Mouse (Mus musculus) heart, embryonic 16.5 days (tissue): ENCODE data around the gene Zfp963. TPM values are rescaled to one million over a fixed set of nuclear protein-coding genes. Genes with fewer than 3 reads are reported as not detected.
"Not testable (repeated sequence)": the region's sequence is repeated elsewhere in the genome, so short reads cannot be mapped to it uniquely, and the experiment has no call there.

ENCODE experiments used
- ATAC-seq: fragments of 200-750 bp; cut with Nextera tagmentation; replicated peaks from 2 replicates; pipeline ENCODE4 v1.8.0; 2017; ENCODE audit warnings: moderate number of reproducible peaks; ENCODE audit not compliant: insufficient read depth, low FRiP score; ENCODE audit errors: extremely low read depth
- H3K27ac ChIP-seq: fragments of 300-500 bp; sonication (generic); 2 replicates; pipeline ENCODE4 v1.5.1; 2014; ENCODE audit warnings: mild to moderate bottlenecking, low read length, control low read depth, moderate library complexity
- H3K27me3 ChIP-seq: fragments of 300-500 bp; sonication (generic); 2 replicates; pipeline ENCODE4 v1.6.1; 2014; ENCODE audit warnings: low read length, mixed read lengths; ENCODE audit not compliant: control insufficient read depth, insufficient read depth
- H3K36me3 ChIP-seq: fragments of 300-500 bp; sonication (generic); 2 replicates; pipeline ENCODE4 v1.6.1; 2014; ENCODE audit not compliant: control insufficient read depth, insufficient read depth
- H3K4me1 ChIP-seq: fragments of 300-500 bp; sonication (generic); 2 replicates; pipeline ENCODE4 v1.6.1; 2014; ENCODE audit warnings: low read length, mixed read lengths; ENCODE audit not compliant: control insufficient read depth, insufficient read depth
- H3K4me2 ChIP-seq: fragments of 300-500 bp; sonication (generic); 2 replicates; pipeline ENCODE4 v1.6.1; 2014; ENCODE audit warnings: low read depth, mild to moderate bottlenecking, control low read depth, low read length
- H3K4me3 ChIP-seq: fragments of 300-500 bp; sonication (generic); 2 replicates; pipeline ENCODE4 v1.5.1; 2014; ENCODE audit warnings: mild to moderate bottlenecking, control low read depth, low read length
- H3K9ac ChIP-seq: fragments of 300-500 bp; sonication (generic); 2 replicates; pipeline ENCODE4 v1.6.1; 2014; ENCODE audit warnings: low read length, control low read depth
- H3K9me3 ChIP-seq: fragments of 300-500 bp; sonication (generic); replicated peaks from 2 replicates; pipeline ENCODE4 v1.6.1; 2016; ENCODE audit warnings: low read length; ENCODE audit not compliant: control insufficient read depth
- whole genome bisulfite sequencing: fragments of 180-500 bp; shearing (Covaris S2); extraction: QIAGEN DNeasy Blood & Tissue Kit; methylation state at CpG from one replicate; pipeline ENCODE4 v1.1.7; 2014; 5-methylcytosine and 5-hydroxymethylcytosine counted together
- polyA plus RNA-seq: library from polyadenylated mRNA; unstranded; fragments of >200 nt; fragmentation: Nextera tagmentation; extraction: Ambion mirVana; gene quantifications from 2 replicates; pipeline ENCODE4 v1.2.1, GENCODE M21; 2015

Gene Zfp963
- polyA plus RNA-seq, 1 experiment from 2014 or later, result 5.1 TPM

GRCm38 (mm10) chr8:69713516-69713915 lies 36.3 kb downstream of the Zfp963 start:
- peaks cover 24% of the 10 kb centered on the region for H3K36me3 ChIP-seq

GRCm38 (mm10) chr8:69710624-69711023 lies 39.1 kb downstream of the Zfp963 start, which contains the start of gene Zfp869:
TSS of gene Zfp869 (minus strand) at chr8:69710724.
- not testable (repeated sequence) for H3K9ac ChIP-seq, H3K27ac ChIP-seq, H3K27me3 ChIP-seq, ATAC-seq, H3K4me2 ChIP-seq, H3K4me3 ChIP-seq
- H3K4me1 ChIP-seq, result peaks cover 12% of the 10 kb centered on the region
- peaks cover 53% of the 10 kb centered on the region for H3K36me3 ChIP-seq
- WGBS, result 96% methylated on average over 10 of the region's 10 CpGs
- peaks cover 14% of the 10 kb centered on the region for H3K9me3 ChIP-seq

More at GRCm38 (mm10) chr8:69713516-69713915, 36.3 kb downstream of the Zfp963 start:
- H3K9me3 ChIP-seq, result no peaks in the 10 kb centered on the region
- H3K9ac ChIP-seq, result no peak overlapping the region
- no peaks in the 10 kb centered on the region for H3K27me3 ChIP-seq
- H3K4me2 ChIP-seq, result no peak overlapping the region
- peaks cover 15% of the 10 kb centered on the region for H3K4me1 ChIP-seq
- 80% methylated on average over 8 of the region's 8 CpGs for WGBS
- ATAC-seq, result no peak
- no peak overlapping the region for H3K27ac ChIP-seq
- no peak overlapping the region for H3K4me3 ChIP-seq

GRCm38 (mm10) chr8:69701810-69702209 lies 48.0 kb downstream of the Zfp963 start:
- H3K36me3 ChIP-seq, result peaks cover 36% of the 10 kb centered on the region
- no peak overlapping the region for H3K4me2 ChIP-seq
- H3K9ac ChIP-seq, result no peak overlapping the region
- H3K27me3 ChIP-seq, result no peaks in the 10 kb centered on the region
- WGBS, result 76% methylated on average over 6 of the region's 6 CpGs
- H3K4me1 ChIP-seq, result no peaks in the 10 kb centered on the region
- H3K4me3 ChIP-seq, result no peak overlapping the region
- H3K9me3 ChIP-seq, result peaks cover 10% of the 10 kb centered on the region; the same call in 1 of the 2 replicates
- no peak overlapping the region for H3K27ac ChIP-seq
- ATAC-seq, result no peak

Other genes starting within 250 kb of the Zfp963 start
- gene Gm7697, start 227.0 kb downstream of the Zfp963 start, polyA plus RNA-seq, result not detected in 2 replicates
- 14.9 and 15.6 TPM in 2 replicates for gene Zfp868, start 124.4 kb downstream of the Zfp963 start, polyA plus RNA-seq
- gene Zfp964, start 95.5 kb downstream of the Zfp963 start, polyA plus RNA-seq, result 1.2 TPM in 2 replicates
- gene Zfp869, start 39.2 kb downstream of the Zfp963 start, polyA plus RNA-seq, result 19.8 and 20.4 TPM in 2 replicates
- 0.25 TPM in 1 of 2 replicates, not detected in the other for gene Gm20422, start 24.9 kb upstream of the Zfp963 start, polyA plus RNA-seq
- 29.3 TPM in 2 replicates for gene Atp13a1, start 41.2 kb upstream of the Zfp963 start, polyA plus RNA-seq
- gene Zfp866, start 41.2 kb upstream of the Zfp963 start, polyA plus RNA-seq, result 18.0 and 20.3 TPM in 2 replicates
- 9.3 and 9.8 TPM in 2 replicates for gene Gmip, start 58.7 kb upstream of the Zfp963 start, polyA plus RNA-seq
- 0.20 and 0.21 TPM in 2 replicates for gene Lpar2, start 72.5 kb upstream of the Zfp963 start, polyA plus RNA-seq
- gene Pbx4, start 82.5 kb upstream of the Zfp963 start, polyA plus RNA-seq, result 4.1 and 5.4 TPM in 2 replicates
- 0.29 and 0.47 TPM in 2 replicates for gene Cilp2, start 137.7 kb upstream of the Zfp963 start, polyA plus RNA-seq
- 1.1 and 2.0 TPM in 2 replicates for gene Tssk6, start 152.2 kb upstream of the Zfp963 start, polyA plus RNA-seq
- 372 and 379 TPM in 2 replicates for gene Ndufa13, start 152.6 kb upstream of the Zfp963 start, polyA plus RNA-seq
- gene Yjefn3, start 152.7 kb upstream of the Zfp963 start, polyA plus RNA-seq, result 8.2 and 8.7 TPM in 2 replicates
- 26.2 and 26.8 TPM in 2 replicates for gene Gatad2a, start 246.4 kb upstream of the Zfp963 start, polyA plus RNA-seq